Mouse (Mus musculus) cerebellum, adult 2 months (tissue): ENCODE measurements around the gene Il1rl1.

Source experiments
- CTCF ChIP-seq: fragments of 200-500 bp; IDR thresholded peaks from 2 replicates; pipeline ENCODE4 v1.5.1; 2011; ENCODE audit warnings: low read depth, mild to moderate bottlenecking, control low read depth, low read length, moderate library complexity, borderline replicate concordance; ENCODE audit not compliant: insufficient read depth
- POLR2A ChIP-seq: fragments of 200-500 bp; IDR thresholded peaks from 2 replicates; pipeline ENCODE4 v1.6.1; 2011; ENCODE audit warnings: low read length, control low read depth, borderline replicate concordance; ENCODE audit not compliant: insufficient read depth

- TF ChIP-seq POLR2A = no peak
- TF ChIP-seq CTCF = no peak
These were observed 12.3 kb upstream of the Il1rl1 start for GRCm38 (mm10) chr1:40417034-40417433.
